Mouse (Mus musculus) skeletal muscle tissue, adult 2 months (tissue): ENCODE data around the gene Lin37.

Experiments
- DNase-seq: peaks from one replicate; pipeline ENCODE4 v3.0.0-alpha.2; 2012; ENCODE audit warnings: low read depth, low spot score

Lin37 gene

GRCm38 (mm10) chr7:30552102-30553020, 7.3 kb downstream of the Lin37 start, which contains the start of the genes Hspb6 and Proser3:
TSS of gene Hspb6 (plus strand) at chr7:30552178.
TSS of gene Proser3 (minus strand) at chr7:30552299.
- DNase-seq = peak; percentile 98

- no peak for DNase-seq
Observed at GRCm38 (mm10) chr7:30551445-30552101, 8.1 kb downstream of the Lin37 start.

GRCm38 (mm10) chr7:30550603-30551002, 9.0 kb downstream of the Lin37 start:
- no peak for DNase-seq

DNA sequence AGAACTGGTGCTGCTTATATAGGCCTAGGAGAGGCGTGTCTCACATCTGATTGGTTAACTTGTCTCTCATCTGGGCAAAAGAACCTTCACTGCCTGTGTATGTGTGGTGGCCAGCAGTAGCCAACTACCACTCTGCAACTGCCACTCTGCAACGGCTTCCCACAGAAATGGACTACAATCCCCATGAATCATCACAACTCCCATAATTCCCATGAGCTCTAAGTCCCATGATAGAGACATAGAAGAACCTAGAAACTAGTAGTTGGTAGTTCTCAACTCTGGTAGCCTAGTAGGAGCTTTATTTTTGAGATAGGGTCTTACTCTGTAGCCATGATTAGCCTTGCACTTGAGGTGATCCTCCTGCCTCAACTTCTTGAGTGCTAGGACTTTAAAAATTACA, 9.8 kb downstream of the Lin37 start:
- DNase-seq = no peak

DNA sequence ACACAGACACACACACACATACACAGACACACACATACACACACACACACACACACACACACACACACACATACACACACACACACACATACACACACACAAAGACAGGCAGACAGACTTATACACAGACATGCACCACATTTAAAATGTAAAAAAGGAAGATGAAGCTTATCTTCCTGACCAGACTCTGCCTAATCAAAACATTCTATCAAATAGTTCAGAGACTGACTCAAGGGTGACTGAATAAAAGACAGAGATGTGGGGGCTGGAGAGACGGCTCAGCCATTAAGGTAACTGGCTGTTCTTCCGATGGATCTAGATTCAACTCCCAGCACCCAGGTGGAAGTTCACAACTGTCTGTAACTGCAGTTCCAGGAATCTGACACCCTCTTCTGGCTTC, 15.3 kb downstream of the Lin37 start:
- no peak for DNase-seq

GRCm38 (mm10) chr7:30540572-30540971, 19.1 kb downstream of the Lin37 start:
- DNase-seq = no peak

DNA sequence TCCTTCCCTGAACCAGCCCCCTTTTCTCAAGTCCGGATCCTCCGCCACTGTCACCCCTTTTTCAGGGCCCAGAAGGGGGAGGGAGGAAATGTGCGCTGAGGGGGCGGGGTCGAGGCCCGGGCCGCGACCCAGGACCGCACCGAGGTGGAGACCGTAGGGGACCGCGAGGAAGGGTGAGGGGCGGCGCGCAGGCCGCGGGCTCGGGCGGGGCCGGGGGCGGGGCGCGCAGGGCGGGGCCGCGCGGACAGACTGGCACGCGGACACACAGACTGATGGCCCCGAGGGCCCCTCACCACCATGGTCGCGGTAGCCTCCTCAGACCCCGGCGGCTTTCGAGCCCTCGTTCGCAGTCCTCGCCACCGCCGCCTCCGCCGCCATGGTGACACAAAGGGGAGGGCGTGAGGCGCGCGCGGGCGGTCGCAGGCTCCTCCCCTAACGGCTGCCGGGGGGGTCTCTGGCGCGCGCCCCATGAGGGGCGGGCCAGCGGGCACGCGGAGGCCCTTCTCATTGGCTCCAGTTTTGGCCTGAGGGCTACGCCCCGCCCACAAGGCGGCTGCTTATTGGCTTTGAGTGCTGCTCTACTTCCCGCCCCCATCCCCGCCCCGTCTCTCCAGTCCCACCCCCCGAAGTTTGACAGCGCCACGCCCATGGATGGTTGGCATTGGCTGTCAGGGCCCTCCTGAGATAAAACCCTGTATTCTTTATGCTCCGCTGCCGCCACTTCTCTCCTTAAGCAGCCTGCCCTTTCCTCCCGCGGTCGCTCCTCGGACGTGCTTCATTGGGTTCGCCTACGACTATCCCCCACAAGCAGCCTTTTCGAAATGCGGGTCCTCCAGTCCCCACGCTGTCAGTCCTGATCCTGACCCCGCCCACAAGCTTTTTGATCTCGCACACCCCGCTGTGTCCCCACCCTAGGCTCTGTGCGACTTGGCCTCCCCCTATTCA, 24.7 kb downstream of the Lin37 start, which contains the start of gene Arhgap33:
Gene Arhgap33 (minus strand): TSS at position 428 of the 945 bp plus-strand sequence.
- peak; percentile 92 for DNase-seq

DNA sequence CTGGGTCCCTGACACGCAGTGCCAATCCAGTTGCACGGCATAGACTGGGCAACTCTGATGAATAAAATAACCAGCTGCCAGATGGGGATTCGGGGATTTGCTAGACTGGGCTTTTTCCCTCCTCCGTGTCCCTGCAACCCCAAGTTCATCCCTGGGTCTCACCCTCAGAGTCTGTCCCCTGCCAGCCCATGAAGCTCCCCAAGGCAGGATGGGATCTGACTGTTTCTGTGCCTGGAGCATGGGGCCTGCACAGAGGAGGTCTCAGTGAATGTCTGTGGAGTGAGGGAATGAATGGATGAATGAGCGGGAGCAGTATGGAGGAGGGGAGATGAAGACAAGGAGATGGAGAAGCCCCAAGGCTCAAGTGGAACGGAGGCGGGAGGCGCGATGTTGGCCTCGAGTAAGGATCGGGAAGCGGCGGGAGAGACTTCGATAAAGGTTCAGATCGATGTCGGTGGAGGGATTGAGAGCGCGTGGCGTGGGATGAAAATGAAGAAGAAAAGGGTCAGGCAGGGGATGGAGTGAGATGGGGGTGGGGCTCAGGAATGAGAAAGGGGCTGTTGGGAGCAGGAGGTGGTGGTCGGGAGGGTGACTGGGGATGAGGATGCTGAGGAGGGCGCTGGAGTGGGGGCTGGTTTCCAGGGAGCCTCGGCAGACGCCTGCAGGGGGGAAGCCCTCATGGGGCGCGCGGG, 25.6 kb downstream of the Lin37 start:
- no peak for DNase-seq

DNA sequence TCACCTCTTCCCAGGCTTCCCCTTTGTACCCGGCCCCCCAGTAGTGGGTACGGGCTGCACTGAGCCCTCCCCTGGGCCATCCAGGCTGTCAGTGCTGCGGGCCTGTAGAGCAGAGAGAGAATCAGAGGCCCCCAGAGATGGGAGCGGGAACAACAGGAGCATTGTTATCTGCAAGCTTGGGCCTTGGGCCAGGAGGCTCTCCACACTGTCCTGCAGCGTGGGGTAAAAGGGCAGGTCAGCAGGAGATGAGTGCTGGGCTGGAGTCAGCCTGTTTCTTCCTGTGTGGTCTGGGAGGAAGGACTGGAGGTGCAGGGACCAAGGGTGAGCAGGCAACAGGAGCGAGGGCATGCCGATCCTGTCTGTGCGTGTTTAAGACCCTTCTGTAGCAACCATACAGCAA, 26.7 kb downstream of the Lin37 start:
- no peak for DNase-seq

DNA sequence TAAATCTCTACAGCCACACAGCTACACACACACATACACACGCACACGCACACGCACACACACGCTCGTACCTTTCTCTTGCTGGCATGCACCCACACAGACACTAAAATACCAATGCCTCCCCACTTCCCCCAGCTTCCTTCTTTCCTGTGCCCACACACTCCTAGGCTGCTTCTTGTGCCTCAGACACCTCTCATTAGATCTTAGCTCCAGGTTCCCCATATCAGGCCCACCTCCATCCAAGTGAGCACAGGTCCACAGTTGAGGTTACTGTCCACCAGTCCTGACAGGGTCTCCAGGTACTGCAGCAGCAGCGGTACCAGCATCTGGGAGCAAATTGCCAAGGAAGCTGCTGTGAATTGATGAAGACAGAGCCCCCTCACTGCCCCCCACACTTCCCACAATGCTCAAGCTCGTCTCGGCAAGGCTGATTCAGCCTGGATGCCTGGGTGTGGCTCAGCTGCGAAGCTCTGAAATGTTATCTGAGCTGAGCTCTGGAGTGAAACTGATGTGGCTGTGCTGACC, 28.3 kb downstream of the Lin37 start:
- DNase-seq = no peak

GRCm38 (mm10) chr7:30526981-30527380, 32.7 kb downstream of the Lin37 start:
- no peak for DNase-seq

- no peak for DNase-seq
Observed at GRCm38 (mm10) chr7:30526399-30526798, 33.2 kb downstream of the Lin37 start.

DNA sequence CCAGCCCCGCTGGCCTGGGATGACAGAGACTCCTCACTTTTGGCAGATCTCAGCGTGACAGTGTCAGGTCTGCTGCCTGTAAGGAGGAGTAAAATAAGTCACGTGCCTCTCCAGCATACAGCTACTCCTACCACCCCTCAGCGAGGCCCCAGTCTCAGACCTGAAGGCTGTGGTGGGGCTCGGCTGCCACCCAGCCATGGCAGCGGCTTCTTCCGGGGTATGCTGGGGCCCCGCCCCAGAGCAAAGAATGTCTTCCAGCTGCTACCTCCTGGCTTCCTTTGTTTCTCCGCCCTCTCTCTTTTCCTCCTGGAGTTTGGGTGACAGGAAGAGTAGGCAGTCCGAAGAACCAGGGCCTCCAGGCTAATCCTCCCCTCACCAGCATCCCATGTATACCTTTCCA, 33.7 kb downstream of the Lin37 start:
- no peak for DNase-seq

GRCm38 (mm10) chr7:30524487-30524886, 35.2 kb downstream of the Lin37 start:
- DNase-seq = peak; percentile 38

DNA sequence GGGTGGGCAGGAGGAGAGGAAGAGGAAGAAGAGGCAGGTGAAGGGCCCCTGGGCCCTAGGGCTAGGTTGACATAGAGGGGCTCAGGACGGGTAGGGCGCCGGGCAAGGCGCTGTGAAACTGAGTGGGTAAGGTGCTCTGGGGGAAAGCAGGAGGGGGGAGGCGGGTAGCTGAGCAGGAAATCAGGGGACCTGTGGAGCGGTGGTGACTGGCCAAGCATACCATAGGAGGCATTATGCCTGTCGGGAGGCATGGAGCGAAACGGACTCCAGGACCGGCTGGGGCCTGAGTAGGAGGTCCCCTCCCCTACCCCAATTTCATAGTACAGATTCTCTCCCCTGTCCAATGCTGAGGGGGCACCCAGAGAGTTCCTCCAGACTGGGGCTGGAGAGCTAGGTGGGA, 36.8 kb downstream of the Lin37 start:
- no peak for DNase-seq

DNA sequence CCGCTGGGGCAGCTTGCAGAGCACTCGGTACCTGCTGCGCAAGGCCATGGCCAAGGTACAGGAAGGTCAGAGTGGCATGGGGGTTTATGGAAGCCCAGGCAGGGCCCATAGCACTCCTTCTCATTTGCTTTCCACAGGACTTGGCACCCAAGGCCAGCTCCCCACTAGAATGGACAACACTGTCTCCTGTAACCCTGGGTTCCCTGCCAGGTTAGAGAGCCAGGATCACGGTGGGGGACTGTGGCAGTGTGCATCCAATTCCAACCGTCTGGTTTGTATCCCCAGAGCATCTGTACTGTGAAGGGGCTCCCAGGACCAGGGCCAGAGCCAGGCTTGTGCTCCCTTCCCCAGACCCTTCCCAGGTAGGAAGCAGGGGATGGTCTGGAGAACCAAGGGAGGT, 38.8 kb downstream of the Lin37 start:
- no peak for DNase-seq

DNA sequence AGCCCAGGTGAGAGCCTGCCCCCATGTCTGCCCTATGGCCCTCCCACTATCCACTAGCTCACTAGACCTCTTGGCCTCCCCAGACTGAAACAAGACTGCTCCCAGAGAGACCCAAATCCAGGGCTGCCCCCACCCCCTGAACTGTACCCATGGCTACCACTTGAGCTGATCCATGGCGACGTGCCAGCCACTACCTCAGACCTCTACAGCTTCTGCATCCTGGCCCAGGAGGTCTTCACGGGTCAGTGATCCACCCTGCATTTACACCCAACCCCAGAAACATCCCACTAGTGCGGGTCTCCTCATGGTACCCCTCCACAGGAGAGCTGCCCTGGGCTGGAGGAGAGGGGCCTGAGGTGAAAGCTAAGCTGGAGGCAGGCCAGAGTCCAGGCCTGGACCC, 39.2 kb downstream of the Lin37 start:
- no peak for DNase-seq

- DNase-seq = no peak
Observed at GRCm38 (mm10) chr7:30518325-30518724, 41.3 kb downstream of the Lin37 start.

GRCm38 (mm10) chr7:30515003-30515760, 44.5 kb downstream of the Lin37 start:
- no peak for DNase-seq

- no peak for DNase-seq
Observed at GRCm38 (mm10) chr7:30508061-30508460, 51.6 kb downstream of the Lin37 start.
